Mouse (Mus musculus) embryonic facial prominence, embryonic 14.5 days (tissue): Measurements from ENCODE around the gene Eml4. TPM values are rescaled to one million over a fixed set of nuclear protein-coding genes. Genes with fewer than 3 reads are reported as not detected.

Source experiments
- ATAC-seq: fragments of 200-750 bp; cut with Nextera tagmentation; 2 replicates; pipeline ENCODE4 v1.8.0; 2017; ENCODE audit warnings: low read depth, moderate number of reproducible peaks, moderate TSS enrichment
- DNase-seq: peaks from one replicate; pipeline ENCODE4 v3.0.0-alpha.2; 2015; ENCODE audit warnings: low spot score
- H3K27ac ChIP-seq: fragments of 300-500 bp; sonication (generic); replicated peaks from 2 replicates; pipeline ENCODE4 v1.5.1; 2014; ENCODE audit warnings: low read depth, mild to moderate bottlenecking, low read length, moderate library complexity
- H3K27me3 ChIP-seq: fragments of 300-500 bp; sonication (generic); replicated peaks from 2 replicates; pipeline ENCODE4 v1.6.1; 2014; ENCODE audit warnings: low read length; ENCODE audit not compliant: control insufficient read depth, insufficient read depth
- H3K36me3 ChIP-seq: fragments of 300-500 bp; sonication (generic); 2 replicates; pipeline ENCODE4 v1.6.1; 2014; ENCODE audit warnings: low read length, mixed read lengths; ENCODE audit not compliant: control insufficient read depth, insufficient read depth
- H3K4me1 ChIP-seq: fragments of 300-500 bp; sonication (generic); 2 replicates; pipeline ENCODE4 v1.6.1; 2014; ENCODE audit warnings: antibody characterized with exemption, low read length; ENCODE audit not compliant: control insufficient read depth, insufficient read depth
- H3K4me2 ChIP-seq: fragments of 300-500 bp; sonication (generic); 2 replicates; pipeline ENCODE4 v1.6.1; 2014; ENCODE audit warnings: low read depth, mild to moderate bottlenecking, low read length, moderate library complexity, mixed read lengths
- H3K4me3 ChIP-seq: fragments of 300-500 bp; sonication (generic); 2 replicates; pipeline ENCODE4 v1.5.1; 2014; ENCODE audit warnings: low read depth, mild to moderate bottlenecking, low read length
- H3K9ac ChIP-seq: fragments of 300-500 bp; sonication (generic); 2 replicates; pipeline ENCODE4 v1.6.1; 2014; ENCODE audit warnings: low read depth, mild to moderate bottlenecking, low read length, moderate library complexity, mixed read lengths
- H3K9me3 ChIP-seq: fragments of 300-500 bp; sonication (generic); 2 replicates; pipeline ENCODE4 v1.6.1; 2016; ENCODE audit warnings: low read length; ENCODE audit not compliant: control insufficient read depth
- WGBS: fragments of 180-500 bp; shearing (Covaris S2); extraction: QIAGEN DNeasy Blood & Tissue Kit; methylation state at CpG from one replicate; pipeline ENCODE4 v1.1.7; 2014; 5-methylcytosine and 5-hydroxymethylcytosine counted together
- polyA plus RNA-seq: library from polyadenylated mRNA; unstranded; fragments of >200 nt; fragmentation: Nextera tagmentation; extraction: Ambion mirVana; gene quantifications from 2 replicates; pipeline ENCODE4 v1.2.1, GENCODE M21; 2014

The Eml4 gene
- polyA plus RNA-seq, 1 experiment from 2014 or later: 35.3 TPM

- Histone ChIP-seq H3K27me3 (no peaks in the 10 kb centered on the region), H3K9me3 (no peaks in the 10 kb centered on the region), H3K27ac (no peak overlapping the region), H3K4me2 (no peak overlapping the region), H3K4me1 (no peaks in the 10 kb centered on the region), H3K9ac (no peak overlapping the region), H3K36me3 (peaks cover 95% of the 10 kb centered on the region), H3K4me3 (no peak overlapping the region)
- no peak for DNase-seq
- no peak for ATAC-seq
- WGBS: 95% methylated on average over 12 of the region's 12 CpGs
Measured at GRCm38 (mm10) chr17:83477089-83477488, 126.4 kb downstream of the Eml4 start.

GRCm38 (mm10) chr17:83481551-83481950, 130.8 kb downstream of the Eml4 start:
- Histone ChIP-seq H3K27ac (no peak overlapping the region), H3K9me3 (no peaks in the 10 kb centered on the region), H3K4me2 (no peak overlapping the region), H3K4me1 (no peaks in the 10 kb centered on the region), H3K36me3 (peaks cover 52% of the 10 kb centered on the region), H3K27me3 (no peaks in the 10 kb centered on the region), H3K9ac (no peak overlapping the region), H3K4me3 (no peak overlapping the region)
- WGBS: 74% methylated on average over 7 of the region's 7 CpGs
- ATAC-seq (0 out of 2 replicates have a peak, but pooled peaks have one; percentile 4), DNase-seq (no peak)

- Histone ChIP-seq H3K4me2 (no peak overlapping the region), H3K9ac (no peak overlapping the region), H3K9me3 (no peaks in the 10 kb centered on the region), H3K4me3 (no peak overlapping the region), H3K27ac (no peak overlapping the region), H3K27me3 (no peaks in the 10 kb centered on the region), H3K36me3 (peaks cover 38% of the 10 kb centered on the region), H3K4me1 (no peaks in the 10 kb centered on the region)
- DNase-seq (no peak), ATAC-seq (no peak)
- 86% methylated on average over 7 of the region's 7 CpGs for WGBS
Measured at GRCm38 (mm10) chr17:83482817-83483536, 132.2 kb downstream of the Eml4 start.

GRCm38 (mm10) chr17:83483784-83484183, 133.1 kb downstream of the Eml4 start:
- DNase-seq (no peak), ATAC-seq (no peak)
- no peak overlapping the region for H3K9ac ChIP-seq
- 81% methylated on average over 2 of the region's 2 CpGs for whole genome bisulfite sequencing
- H3K27me3 ChIP-seq: no peaks in the 10 kb centered on the region
- no peaks in the 10 kb centered on the region for H3K4me1 ChIP-seq
- no peak overlapping the region for H3K27ac ChIP-seq
- H3K9me3 ChIP-seq: no peaks in the 10 kb centered on the region
- H3K4me2 ChIP-seq: no peak overlapping the region
- no peak overlapping the region for H3K4me3 ChIP-seq
- peaks cover 30% of the 10 kb centered on the region for H3K36me3 ChIP-seq

- Histone ChIP-seq H3K9ac (no peak overlapping the region), H3K36me3 (no peaks in the 10 kb centered on the region), H3K27me3 (no peaks in the 10 kb centered on the region), H3K4me2 (no peak overlapping the region), H3K4me1 (no peaks in the 10 kb centered on the region), H3K9me3 (0 out of 2 replicates have a peak, but pooled peaks cover 8% of the 10 kb centered on the region), H3K27ac (no peak overlapping the region), H3K4me3 (no peak overlapping the region)
- no peak for DNase-seq
- WGBS: 50% methylated on average over 3 of the region's 3 CpGs
- no peak for ATAC-seq
Measured at GRCm38 (mm10) chr17:83487762-83488161, 137.0 kb downstream of the Eml4 start.

- no peak for DNase-seq
- Histone ChIP-seq H3K27me3 (no peaks in the 10 kb centered on the region), H3K9me3 (peaks cover 13% of the 10 kb centered on the region), H3K4me3 (no peak overlapping the region), H3K4me2 (no peak overlapping the region), H3K9ac (no peak overlapping the region), H3K36me3 (peaks cover 60% of the 10 kb centered on the region), H3K4me1 (no peaks in the 10 kb centered on the region), H3K27ac (no peak overlapping the region)
- WGBS: 91% methylated on average over 5 of the region's 5 CpGs
- ATAC-seq: no peak
Measured at GRCm38 (mm10) chr17:83498889-83499288, 148.2 kb downstream of the Eml4 start.

- Histone ChIP-seq H3K27ac (no peak overlapping the region), H3K4me2 (no peak overlapping the region), H3K27me3 (no peaks in the 10 kb centered on the region), H3K9me3 (peaks cover 13% of the 10 kb centered on the region), H3K4me3 (no peak overlapping the region), H3K4me1 (no peaks in the 10 kb centered on the region), H3K9ac (no peak overlapping the region), H3K36me3 (peaks cover 61% of the 10 kb centered on the region)
- 93% methylated on average over 4 of the region's 4 CpGs for WGBS
- ATAC-seq: no peak
- no peak for DNase-seq
Measured at GRCm38 (mm10) chr17:83499692-83500091, 149.0 kb downstream of the Eml4 start.

- WGBS: 86% methylated on average over 2 of the region's 2 CpGs
- ATAC-seq (no peak), DNase-seq (no peak)
- H3K9me3 ChIP-seq: no peaks in the 10 kb centered on the region
- H3K4me2 ChIP-seq: no peak overlapping the region
- H3K4me3 ChIP-seq: no peak overlapping the region
- no peak overlapping the region for H3K9ac ChIP-seq
- no peaks in the 10 kb centered on the region for H3K27me3 ChIP-seq
- no peaks in the 10 kb centered on the region for H3K4me1 ChIP-seq
- no peak overlapping the region for H3K27ac ChIP-seq
- peaks cover 44% of the 10 kb centered on the region for H3K36me3 ChIP-seq
Measured at GRCm38 (mm10) chr17:83503693-83504092, 153.0 kb downstream of the Eml4 start.

GRCm38 (mm10) chr17:83512130-83512529, 161.4 kb downstream of the Eml4 start:
- Histone ChIP-seq H3K27ac (no peak overlapping the region), H3K4me2 (0 out of 2 replicates have a peak overlapping the region, but pooled peaks have one; percentile 77), H3K27me3 (no peaks in the 10 kb centered on the region), H3K4me3 (no peak overlapping the region), H3K9me3 (no peaks in the 10 kb centered on the region), H3K9ac (no peak overlapping the region), H3K36me3 (no peaks in the 10 kb centered on the region), H3K4me1 (peaks cover 14% of the 10 kb centered on the region)
- ATAC-seq (no peak), DNase-seq (no peak)
- 83% methylated on average over 3 of the region's 3 CpGs for WGBS
